Mouse (Mus musculus) urinary bladder, postnatal 36 days (tissue): ENCODE data around the gene Trp73.

Source experiments
- DNase-seq, 2 experiments: peaks; one replicate each; pipeline ENCODE4 v3.0.0; 2022; ENCODE audit warnings: low spot score in 2 of 2, mixed read lengths in 1 of 2

Gene Trp73

DNA sequence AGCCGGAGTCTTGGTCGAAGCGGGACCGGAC lies at the start of gene Trp73:
Gene Trp73, minus strand, starts transcription at position 27 of the 31 bp plus-strand sequence.
- no peak for DNase-seq

DNA sequence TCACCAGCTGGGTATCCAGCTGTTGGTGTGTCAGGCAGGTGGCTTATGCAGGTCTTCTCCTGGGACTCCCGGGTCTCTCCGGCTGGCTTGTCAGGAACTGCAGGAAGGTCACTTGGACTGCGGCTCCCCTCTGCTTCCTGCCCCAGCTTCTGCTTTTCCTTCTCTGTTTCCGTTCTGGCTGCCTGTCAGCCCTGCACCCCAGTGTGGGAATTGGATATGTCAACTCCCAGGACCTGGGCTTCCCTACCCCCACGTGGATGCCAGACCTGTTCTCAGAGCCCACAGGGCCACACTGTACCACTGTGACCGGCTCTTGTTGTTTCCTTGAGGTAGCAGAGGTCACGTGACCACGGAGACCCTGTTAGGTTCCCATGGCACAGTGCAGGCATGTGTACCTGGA lies 48.9 kb upstream of the Trp73 start:
- DNase-seq: no peak

DNA sequence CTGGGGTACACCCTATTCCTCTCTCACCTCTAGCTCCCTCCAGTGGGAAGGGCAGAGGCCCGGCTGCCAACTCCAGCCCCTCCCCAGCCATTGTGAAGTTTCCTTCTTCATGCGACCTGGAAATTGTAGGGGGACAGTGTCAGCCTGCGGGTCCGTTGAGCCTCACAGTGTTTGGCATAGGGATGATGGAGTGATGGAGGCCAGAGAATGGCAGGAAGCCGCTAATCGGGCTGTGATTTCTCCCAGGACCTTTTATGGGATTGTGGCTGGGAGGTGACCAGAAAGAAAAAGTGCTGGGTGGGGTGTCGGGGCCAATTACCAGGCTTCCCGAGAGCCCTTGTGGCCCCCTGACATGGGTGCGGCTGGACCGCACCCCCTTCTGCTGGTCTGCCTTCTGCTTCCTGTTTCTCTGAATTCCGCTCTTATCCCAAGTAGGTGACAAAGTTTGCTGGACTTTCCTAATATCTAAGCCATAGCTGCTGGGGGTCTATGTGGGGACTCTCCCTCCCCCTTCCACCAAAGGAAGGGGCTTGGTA lies 46.1 kb upstream of the Trp73 start:
- DNase-seq: no peak

DNA sequence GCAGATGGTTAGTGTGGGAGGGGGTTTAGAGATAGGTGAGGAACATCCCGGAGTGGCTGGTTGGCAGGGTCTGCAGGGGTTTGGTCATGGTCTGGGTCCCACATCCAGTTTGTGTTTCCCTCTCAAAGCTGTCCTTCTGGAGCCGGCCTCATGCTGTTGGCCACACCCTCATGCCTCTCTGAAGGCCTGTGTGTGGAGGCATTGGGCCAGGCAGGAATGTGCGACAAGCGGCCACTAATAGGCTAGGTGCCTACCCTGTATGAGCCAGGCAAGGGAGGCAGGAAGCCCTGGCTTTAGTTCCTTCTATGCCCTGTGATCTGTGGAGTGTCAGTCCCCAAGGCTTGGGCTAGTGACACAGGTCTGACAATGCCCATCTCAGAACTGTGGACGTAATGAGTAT lies 45.0 kb upstream of the Trp73 start:
- no peak for DNase-seq

DNA sequence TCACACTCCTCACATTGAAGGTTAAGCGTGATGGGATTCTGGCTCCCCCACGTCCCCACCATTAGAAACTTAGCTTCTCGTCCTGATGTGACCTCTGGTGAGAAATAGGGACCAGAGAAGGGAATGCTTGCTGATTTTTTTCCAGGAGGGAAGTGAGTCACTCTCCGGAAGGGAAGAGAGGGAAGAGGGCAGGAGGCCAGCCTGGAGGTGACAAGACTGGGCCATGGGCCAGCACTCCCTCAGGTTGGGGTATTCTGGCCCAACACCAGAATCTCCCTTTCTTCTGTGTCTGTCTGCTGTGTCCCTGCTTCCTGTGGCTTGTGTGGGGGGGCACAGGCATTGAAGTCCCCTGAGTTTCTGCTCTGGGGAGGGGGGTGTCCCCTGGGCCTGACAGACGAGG lies 43.6 kb upstream of the Trp73 start:
- DNase-seq: no peak

DNA sequence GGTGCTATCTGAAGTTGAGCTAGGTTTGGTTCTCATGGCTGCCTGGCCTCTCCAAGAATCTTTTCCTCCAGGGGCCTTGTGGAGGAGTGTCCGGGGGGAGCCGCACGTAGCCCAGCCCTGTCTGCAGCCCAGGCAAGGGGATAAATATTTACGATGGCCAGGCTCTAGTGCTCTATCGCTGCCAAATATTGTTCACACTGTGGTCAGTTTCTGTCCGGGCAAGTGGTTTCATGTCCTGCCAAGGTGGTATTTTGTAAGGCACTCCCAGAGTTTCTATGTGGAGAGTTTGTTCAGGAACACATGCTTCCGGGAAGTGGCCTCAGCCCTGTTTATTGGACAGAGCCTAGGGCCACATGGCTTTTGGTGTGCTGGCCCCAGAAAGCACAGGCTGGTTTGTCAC lies 41.0 kb upstream of the Trp73 start:
- DNase-seq: peak; percentile 30 to 35

DNA sequence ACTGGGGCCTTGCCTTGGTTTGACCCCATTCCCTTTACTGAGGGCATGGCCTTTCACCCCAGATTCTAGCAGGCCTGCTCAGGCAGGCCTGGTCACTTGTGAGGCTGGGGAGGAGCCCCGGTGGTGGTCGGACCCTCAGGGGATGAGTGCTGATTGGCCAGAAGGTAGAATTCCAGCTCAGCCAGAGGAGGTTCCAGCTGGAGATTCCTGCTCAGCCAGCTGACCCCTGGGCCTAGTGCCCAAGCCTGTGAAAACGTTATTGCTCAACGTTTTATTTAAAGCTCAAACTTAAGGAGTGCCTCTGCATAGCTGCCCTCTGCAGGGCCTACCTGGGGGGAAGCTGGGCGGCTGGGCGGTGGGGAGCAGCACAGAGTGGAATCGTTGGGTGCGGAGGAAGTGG lies 37.2 kb upstream of the Trp73 start:
- peak in 1 of 2 experiments; percentile 55 for DNase-seq

DNA sequence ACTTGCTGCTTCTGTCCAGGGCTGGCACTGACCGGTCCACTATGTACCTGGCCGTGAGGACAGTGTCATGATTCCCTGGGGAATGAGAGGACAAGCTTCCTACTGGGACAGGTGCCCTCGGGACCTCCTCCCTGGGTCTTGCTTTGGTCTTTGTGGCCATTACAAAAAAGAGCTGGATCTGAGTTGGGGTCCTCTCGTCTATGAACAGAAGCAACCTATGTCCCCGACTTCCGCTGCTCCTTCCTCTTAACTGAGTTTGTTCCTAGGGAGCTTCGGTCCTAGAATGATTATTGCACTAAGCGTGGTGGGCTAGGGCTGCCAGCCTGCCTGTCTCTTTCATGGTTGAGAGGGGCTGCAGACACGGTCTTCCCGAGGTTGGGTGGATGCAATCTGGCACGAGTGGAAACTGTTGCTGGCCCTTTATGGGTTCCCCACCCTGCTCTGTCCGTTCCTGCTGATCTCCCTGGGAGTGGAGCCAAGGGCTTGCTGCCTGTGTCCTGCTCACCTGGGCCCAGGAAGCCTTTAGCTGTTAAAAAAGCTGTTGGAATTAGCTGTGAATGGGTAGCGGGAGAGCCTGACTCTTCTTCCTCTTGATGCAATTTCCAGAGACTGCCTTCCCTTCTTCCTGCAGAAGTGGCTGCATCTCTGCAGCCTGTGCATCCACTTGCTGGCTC lies 32.1 kb upstream of the Trp73 start:
- no peak for DNase-seq

DNA sequence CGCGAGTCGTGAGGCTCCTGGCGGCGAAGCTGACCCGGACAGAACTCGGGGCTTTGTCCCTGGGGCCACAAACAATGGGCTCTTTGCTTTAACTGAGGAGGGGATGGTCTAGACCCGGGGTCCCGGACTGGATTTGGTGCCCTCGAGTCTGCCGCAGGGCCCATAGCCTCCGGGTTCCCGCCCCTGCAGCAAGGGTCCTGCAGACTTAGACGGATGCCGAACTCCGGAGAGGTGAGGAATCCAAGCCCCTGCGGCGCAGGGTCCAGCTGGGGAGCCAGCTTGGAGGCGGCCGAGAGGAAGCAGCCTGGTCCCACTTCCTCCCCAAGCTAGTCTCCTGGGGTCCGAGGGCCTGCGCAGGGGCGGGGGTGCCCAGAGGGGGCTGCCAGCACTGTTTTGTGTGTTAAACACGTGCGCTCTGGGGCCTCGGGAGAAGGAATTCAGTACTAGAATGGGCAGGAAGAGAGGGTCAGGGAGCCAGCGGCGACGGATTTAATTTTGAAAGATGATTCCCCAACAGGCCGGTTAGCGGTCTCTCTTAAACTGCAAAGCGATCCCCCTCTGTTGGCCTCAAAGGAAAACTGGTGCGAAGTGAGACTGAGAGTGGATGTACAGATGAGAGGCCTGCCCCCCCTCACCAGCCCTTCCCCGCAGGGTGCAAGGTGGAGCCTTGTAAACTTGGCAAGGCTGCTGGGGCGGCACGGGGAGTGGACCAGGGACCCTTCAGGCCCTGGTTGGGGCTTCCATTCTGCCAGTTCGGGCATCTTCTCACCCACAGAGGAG lies 31.3 kb upstream of the Trp73 start:
- no peak for DNase-seq

DNA sequence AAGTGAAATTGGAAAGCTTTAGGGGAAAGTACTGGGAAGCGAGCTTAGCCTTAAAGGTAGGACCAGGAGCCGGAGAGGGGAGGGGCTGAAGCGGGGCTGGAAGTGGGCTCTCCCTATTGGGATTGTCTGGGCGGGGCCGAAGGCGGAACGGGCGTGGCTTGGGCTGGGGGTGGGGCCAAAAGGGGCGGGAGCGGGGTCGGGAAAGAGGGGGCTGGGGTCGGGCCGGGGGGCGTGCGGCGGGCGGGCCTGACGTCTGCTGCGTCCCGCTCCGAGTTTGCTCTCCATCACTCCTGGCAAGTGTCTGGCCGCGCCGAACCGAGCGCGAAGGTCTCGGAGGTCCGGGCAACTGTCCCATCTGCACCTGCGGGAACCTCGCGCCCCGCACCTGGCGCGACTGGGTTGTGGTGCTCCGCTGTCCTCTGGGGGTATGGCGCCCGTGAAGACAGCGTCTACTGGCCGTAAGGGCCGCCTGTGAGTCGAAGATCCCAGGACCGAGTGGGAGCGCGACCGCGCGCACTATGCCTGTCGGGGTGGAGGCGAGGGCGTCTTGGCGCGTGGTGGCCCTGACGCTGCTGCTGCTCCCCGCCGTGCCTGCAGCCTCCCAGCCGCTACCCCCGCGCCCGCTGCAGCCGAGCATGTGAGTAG lies 30.6 kb upstream of the Trp73 start, which contains the start of gene Megf6:
Gene Megf6, plus strand, starts transcription at position 225 of the 645 bp plus-strand sequence.
- peak; percentile 14 to 35 for DNase-seq

DNA sequence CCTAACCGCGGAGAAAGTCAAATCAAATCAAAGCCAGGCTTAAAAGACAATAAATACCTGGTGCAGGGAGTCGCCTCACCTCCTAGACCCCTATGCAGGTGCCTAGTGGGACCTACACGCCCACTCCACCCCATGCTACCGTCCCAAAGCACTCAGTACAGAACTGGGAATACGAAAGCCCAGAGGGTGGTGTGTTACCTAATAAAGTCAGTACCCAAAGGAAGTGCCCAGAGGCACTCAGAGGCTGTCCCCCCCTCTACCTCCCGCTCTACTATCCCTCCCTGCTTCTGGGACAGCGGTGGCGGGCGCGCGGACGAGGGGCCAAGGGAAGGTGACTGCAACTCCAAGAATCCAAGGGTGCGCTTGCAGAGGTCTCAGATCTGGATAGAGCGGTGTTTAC lies 30.0 kb upstream of the Trp73 start:
- no peak for DNase-seq

DNA sequence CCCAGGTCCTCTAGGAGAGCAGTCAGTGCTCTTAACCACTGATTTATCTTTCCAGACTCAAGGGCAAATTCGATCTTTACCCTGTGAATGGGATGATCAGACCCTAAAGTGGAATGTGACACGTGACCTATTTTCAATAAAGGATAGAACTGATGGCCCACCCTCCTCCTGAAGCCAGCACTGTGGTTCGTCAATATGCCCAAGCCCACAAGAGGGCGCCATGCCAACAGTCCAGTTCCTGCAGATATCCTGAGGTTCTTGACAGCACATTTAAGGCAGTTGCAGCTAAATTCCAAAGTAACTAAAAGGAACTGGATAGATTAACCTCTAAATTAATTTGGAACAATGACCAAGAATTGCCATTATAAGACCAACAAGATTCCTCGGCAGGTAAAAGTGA lies 27.0 kb upstream of the Trp73 start:
- peak in 1 of 2 experiments; percentile 73 for DNase-seq

DNA sequence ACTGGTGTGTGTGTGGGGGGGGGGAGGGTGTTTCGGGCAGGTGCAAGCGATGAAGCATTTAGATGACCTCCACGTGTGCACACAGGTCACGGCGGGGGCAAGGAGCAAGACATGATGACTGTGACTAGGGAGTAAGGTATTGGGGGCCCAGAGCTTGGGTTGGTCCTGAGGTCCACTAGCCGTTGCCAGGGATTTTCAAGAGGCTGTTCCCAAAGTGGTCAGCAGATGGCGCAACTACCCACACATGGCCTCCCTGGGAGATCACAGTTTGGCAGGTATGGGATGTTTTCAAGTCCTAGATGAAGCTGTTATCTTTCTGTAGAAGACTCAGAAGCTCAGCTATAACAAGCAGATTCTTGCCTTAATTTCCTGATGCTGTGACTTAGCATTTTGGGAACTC lies 23.3 kb upstream of the Trp73 start:
- DNase-seq: peak; percentile 54 to 57

DNA sequence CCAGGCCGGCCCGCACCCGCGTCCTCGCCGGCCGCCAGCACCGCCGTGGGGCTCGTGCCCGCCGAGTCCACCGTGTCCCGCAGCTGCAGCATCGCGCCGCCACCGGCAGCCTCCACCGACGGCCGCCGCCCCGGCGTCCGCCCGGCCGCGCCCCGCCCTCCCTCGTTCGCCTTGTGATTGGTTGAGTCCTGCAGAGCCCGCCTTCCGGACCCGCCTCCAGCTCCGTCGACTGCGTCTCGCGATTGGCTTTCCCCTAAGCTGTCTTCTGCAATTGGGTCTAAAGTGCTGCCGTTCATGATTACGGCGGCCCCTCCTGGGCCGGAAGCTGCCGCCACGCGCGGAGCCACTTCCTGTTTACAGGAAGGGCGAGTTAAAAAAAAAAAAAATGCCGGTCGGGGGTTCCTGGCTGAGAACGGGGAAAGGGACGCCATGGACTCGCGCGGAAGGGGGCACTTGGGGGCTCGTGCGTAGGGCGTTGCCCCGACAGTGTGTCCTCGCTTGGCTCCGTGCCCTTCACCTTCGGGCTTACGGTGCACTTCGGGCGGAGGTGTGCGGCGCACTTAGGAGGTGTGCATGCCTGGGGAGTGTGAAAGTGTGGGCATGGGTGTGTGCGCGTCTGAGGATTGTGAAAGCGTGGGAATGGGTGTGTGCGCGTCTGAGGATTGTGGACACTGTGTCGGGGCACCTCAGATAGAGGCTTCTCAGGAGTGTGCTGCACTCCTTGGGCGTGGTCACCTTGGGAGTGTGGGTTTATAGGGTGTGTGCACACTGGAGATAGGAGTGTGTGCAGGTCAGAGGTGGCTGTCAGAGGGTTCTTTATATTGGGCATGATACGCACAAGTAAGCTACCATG lies 20.8 kb upstream of the Trp73 start, which contains the start of gene Tprgl:
Gene Tprgl, minus strand, starts transcription at position 129 of the 853 bp plus-strand sequence.
- DNase-seq: peak; percentile 95 to 97

DNA sequence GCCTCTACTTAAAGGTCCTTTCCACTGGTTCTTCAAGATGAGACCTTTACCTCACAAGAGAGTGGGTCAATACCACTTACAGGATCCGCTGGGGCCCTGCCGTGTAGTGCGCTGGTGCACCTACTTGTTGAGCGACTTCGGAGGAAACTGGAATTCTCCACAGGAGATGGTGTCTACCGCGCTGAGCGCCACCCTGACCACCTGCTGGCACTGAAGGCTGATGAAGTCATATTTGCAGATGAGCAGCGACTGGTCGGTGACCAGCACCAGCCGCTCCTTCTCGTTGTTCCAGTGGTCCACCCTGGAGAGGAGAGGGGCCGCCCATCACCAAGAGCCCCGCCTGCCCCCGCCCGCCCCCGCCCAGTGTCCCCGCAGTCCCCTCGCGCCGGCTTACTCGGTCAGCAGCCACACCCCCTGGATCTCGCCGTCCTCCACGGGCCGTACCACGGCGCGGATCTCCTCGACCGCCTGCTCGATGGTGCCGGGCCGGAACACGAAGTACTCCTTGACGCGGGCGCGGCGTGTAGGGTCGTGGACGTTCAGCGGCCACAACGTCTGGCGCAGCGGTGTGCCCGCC lies 20.0 kb upstream of the Trp73 start:
- DNase-seq: no peak

DNA sequence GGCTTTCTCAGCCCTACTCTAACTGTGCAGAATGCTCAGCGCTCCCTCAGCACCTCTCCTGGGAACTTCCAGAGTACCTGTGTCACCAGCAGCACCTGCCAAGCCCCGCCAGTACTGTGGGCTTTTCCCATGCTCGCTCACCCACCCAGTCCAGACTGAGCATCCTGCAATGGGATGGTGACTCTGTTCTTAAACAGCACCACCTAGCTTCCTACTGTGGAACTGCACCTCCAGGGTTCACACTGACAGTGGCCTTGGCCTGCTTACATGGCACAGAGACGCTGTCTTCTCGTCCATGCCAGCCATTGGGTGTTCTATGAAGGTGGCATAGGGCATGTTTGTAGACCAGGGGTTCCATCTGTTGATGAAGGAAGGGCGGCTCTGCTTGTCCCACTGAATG lies 19.0 kb upstream of the Trp73 start:
- DNase-seq: peak; percentile 74 to 79

DNA sequence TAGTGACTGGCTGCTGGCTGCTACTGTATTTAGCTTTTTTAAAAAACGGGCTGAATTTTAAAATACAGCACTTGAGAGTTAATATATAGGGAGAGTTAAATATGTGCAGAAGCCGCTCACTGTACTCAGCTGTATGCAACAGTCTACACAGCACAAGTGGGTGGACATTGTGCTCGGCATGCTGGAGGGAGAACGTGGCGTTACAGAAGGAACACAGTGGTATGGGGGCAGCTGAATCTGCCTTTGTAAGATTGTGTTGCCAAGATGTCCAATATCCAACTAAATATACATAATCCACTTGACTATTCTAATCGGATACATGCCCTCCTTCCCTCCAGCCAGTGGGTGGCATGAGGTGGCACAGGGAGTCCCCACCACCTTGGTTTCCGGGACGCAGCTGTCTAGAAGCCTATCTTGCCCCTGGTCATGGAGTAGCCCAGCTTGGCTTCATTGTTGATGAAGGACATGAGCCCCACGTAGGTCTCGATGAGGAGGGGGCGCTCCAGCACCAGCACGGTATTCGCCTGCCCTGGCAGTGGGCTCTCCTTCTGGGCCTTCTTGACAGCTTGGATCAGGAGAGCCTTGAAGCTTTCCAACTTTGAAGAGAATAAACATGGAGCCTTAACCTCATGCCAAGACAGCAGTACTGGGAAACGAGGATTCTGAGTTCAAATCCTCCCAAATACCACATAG lies 18.1 kb upstream of the Trp73 start:
- no peak for DNase-seq

DNA sequence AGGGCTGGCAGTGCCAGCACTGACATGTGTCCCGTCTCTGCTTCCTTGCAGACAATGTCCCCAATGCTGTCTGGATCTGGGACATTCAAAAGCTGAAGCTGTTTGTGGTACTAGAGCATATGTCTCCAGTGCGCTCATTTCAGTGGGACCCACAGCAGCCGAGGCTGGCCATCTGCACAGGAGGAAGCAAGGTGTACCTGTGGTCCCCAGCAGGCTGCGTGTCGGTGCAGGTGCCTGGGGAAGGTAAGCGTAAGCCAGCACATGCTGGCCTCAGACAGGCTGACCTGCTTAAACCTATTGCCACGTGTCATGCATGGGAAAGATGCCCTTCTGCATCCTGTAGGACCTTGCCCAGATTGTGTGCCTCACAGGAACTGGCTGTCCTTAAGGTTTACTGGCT lies 16.0 kb upstream of the Trp73 start:
- DNase-seq: no peak

DNA sequence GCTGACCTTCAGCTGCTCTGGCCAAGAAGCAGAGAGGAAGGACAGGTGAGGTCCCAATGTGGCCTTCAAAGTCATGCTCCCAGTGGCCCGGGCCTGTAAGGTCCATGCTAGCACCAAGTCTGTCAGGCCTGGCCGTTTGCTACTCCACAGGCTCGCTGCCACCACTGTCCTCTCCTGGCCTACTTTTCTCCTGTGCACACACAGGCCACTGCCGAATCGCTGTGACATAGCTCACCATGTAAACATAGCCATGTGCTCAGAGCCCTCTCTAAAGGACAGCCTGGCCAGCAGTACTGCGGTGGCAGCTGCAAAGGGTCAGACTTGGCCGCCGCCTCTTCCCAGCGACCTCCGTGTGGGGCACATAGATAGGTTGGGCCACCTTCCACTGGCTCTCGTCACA lies 14.1 kb upstream of the Trp73 start:
- DNase-seq: no peak

DNA sequence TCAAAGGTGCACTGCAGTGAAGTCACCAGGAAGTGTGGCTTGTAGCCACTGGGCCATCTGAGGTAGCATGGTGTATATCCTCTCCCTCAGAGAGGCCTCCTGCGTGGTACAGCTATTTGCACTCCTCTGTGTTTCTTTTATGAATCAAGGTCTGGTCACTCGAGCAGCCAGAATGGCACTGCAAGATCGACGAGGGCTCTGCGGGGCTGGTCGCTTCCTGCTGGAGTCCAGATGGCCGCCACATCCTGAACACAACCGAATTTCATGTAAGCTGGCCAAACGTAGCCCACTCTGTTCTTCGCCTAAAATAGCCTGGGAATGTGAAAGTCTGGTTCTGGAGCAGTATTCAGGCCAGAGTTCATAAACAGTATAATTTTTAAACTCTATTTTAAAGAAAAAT lies 6.3 kb upstream of the Trp73 start:
- no peak for DNase-seq

DNA sequence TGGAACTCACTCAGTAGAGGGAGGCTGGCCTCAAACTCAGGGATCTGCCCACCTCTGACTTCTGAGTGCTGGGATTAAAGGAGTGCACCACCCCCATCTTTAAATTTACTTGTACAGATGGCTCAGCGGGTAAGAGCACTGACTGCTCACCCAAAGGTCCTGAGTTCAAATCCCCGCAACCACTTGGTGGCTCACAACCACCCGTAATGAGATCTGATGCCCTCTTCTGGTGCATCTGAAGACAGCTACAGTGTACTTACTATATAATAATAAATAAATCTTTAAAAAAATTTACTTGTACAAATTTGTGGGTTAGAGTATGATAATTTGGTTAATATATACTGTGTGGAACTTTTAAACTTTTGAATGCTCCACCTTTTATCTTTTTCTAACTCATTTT lies 4.7 kb upstream of the Trp73 start:
- DNase-seq: no peak
